Mouse (Mus musculus): ENCODE results near the gene Spata21. TPM values are rescaled to one million over a fixed set of nuclear protein-coding genes. Genes with fewer than 3 reads are reported as not detected.
A peak's percentile ranks its signal among the peaks of the same experiment; 100 is the strongest.

Gene Spata21
- polyA plus RNA-seq, 1 experiment from 2014 or later, result 0.14 TPM

- peak within 1 kb of the TSS; percentile 97 for H3K4me3 ChIP-seq
- H3K4me2 ChIP-seq (replicated peaks), result peak within 1 kb of the TSS; percentile 98
- WGBS, result under 1% methylated on average over 67 of the region's 67 CpGs
- H3K9ac ChIP-seq, result peak within 1 kb of the TSS; percentile 94
- peaks cover 15% of the 10 kb centered on the region for H3K36me3 ChIP-seq
- no peaks in the 10 kb centered on the region for H3K9me3 ChIP-seq
- H3K27me3 ChIP-seq, result no peaks in the 10 kb centered on the region
- ATAC-seq (ENCODE audit: insufficient number of reproducible peaks, insufficient read depth, low FRiP score, low TSS enrichment), result peak; percentile 87
- peak within 1 kb of the TSS; percentile 48; the same call in 1 of the 2 replicates for H3K27ac ChIP-seq
- peaks cover 11% of the 10 kb centered on the region for H3K4me1 ChIP-seq
Measured at GRCm38 (mm10) chr4:141077681-141078509, 10.2 kb upstream of the Spata21 start, which contains the start of gene Necap2. TSS of gene Necap2 (minus strand) at chr4:141078357.

- WGBS, result 74% methylated on average over 18 of the region's 18 CpGs
- ATAC-seq (ENCODE audit: insufficient number of reproducible peaks, insufficient read depth, low FRiP score, low TSS enrichment), result 0 out of 2 replicates have a peak, but pooled peaks have one; percentile 4
- H3K9me3 ChIP-seq, result no peaks in the 10 kb centered on the region
- H3K36me3 ChIP-seq, result peaks cover 7% of the 10 kb centered on the region
- peaks cover 11% of the 10 kb centered on the region for H3K4me1 ChIP-seq
- no peak overlapping the region for H3K9ac ChIP-seq
- H3K27me3 ChIP-seq, result no peaks in the 10 kb centered on the region
- no peak overlapping the region for H3K27ac ChIP-seq
- peak overlapping the region; percentile 97; the same call in 1 of the 2 replicates for H3K4me3 ChIP-seq
- H3K4me2 ChIP-seq (replicated peaks), result no peak overlapping the region
Measured at GRCm38 (mm10) chr4:141078510-141079137, 9.5 kb upstream of the Spata21 start.

DNA sequence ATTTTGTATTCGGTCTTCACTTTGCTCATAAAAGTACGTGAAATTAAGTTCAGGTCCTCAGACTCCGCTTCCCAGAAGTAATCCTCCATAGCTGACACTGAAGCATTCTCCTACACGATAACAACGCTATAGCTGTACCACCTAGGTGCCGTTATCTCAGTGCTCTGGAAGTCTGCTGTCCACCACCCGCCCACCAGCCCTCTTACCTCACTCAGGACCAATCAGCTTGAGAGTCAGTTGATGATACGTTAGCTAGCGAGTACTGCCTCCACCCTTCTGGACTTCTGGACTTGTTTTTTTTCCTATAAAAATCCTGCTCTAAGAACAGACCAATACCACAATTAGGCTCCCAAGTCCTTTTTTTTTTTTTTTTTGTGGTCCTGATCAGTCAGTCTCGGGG is 1.3 kb upstream of the Spata21 start:
- no peak overlapping the region for H3K4me3 ChIP-seq
- H3K9ac ChIP-seq, result no peak overlapping the region
- no peaks in the 10 kb centered on the region for H3K4me1 ChIP-seq
- WGBS, result 77% methylated on average over 10 of the region's 10 CpGs
- no peaks in the 10 kb centered on the region for H3K36me3 ChIP-seq
- H3K27me3 ChIP-seq, result no peaks in the 10 kb centered on the region
- H3K4me2 ChIP-seq (replicated peaks), result no peak overlapping the region
- ATAC-seq (ENCODE audit: insufficient number of reproducible peaks, insufficient read depth, low FRiP score, low TSS enrichment), result no peak
- no peaks in the 10 kb centered on the region for H3K9me3 ChIP-seq
- H3K27ac ChIP-seq, result no peak overlapping the region

- Histone ChIP-seq H3K4me1 (no peaks in the 10 kb centered on the region), H3K27me3 (no peaks in the 10 kb centered on the region), H3K9me3 (no peaks in the 10 kb centered on the region), H3K4me2 (replicated peaks) (no peak overlapping the region), H3K9ac (no peak overlapping the region), H3K27ac (no peak overlapping the region), H3K36me3 (no peaks in the 10 kb centered on the region), H3K4me3 (no peak overlapping the region)
- ATAC-seq (ENCODE audit: insufficient number of reproducible peaks, insufficient read depth, low FRiP score, low TSS enrichment), result no peak
- 65% methylated on average over 9 of the region's 9 CpGs for WGBS
Measured at GRCm38 (mm10) chr4:141088714-141089113, 581 bp downstream of the Spata21 start.

GRCm38 (mm10) chr4:141095016-141095415 is 6.9 kb downstream of the Spata21 start:
- Histone ChIP-seq H3K4me2 (replicated peaks) (no peak overlapping the region), H3K4me3 (no peak overlapping the region), H3K4me1 (no peaks in the 10 kb centered on the region), H3K36me3 (no peaks in the 10 kb centered on the region), H3K9ac (no peak overlapping the region), H3K27ac (no peak overlapping the region), H3K27me3 (no peaks in the 10 kb centered on the region), H3K9me3 (no peaks in the 10 kb centered on the region)
- no peak for ATAC-seq (ENCODE audit: insufficient number of reproducible peaks, insufficient read depth, low FRiP score, low TSS enrichment)
- 81% methylated on average over 10 of the region's 10 CpGs for WGBS

DNA sequence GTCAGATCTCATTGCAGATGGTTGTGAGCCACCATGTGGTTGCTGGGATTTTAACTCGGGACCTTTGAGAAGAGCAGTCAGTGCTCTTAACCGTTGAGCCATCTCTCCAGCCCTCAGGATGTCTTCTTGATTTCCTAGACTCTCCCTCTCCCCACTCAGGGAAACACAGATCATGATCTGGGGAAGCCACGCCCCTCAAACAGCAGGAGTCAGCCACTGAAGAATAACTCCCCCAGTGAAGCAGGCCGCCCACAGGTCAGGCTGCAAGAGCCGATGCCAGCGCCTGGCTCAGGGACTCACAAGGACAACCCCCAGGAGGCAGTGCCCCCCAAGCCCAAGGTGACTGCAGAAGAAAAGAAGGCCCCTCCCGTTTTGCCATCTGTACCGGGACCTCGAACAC is 8.6 kb downstream of the Spata21 start:
- Histone ChIP-seq H3K9ac (no peak overlapping the region), H3K36me3 (no peaks in the 10 kb centered on the region), H3K27me3 (no peaks in the 10 kb centered on the region), H3K4me2 (replicated peaks) (0 out of 2 replicates have a peak overlapping the region, but pooled peaks have one; percentile 11), H3K4me1 (no peaks in the 10 kb centered on the region), H3K27ac (no peak overlapping the region), H3K4me3 (no peak overlapping the region), H3K9me3 (no peaks in the 10 kb centered on the region)
- ATAC-seq (ENCODE audit: insufficient number of reproducible peaks, insufficient read depth, low FRiP score, low TSS enrichment), result no peak
- 15% methylated on average over 9 of the region's 9 CpGs for WGBS

DNA sequence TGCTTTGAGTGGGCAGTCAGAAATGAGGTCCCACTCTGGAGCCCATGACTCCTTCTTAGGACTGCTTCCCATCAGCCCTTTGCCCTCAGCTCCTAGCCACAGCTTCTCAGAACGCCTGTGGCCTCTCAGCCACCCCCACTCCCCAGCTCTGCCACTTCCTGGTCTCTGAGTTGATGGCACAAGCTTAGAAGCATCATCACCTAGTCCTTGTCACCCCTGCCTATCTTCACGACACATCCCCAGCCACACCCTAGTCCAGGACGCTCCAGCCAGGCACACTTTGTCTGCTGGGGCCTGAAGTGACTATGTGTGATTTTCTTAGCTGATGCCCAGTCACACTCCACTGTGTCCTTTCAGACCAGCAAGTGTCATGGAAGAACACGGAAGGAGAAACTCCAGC is 10.8 kb downstream of the Spata21 start:
- no peaks in the 10 kb centered on the region for H3K36me3 ChIP-seq
- no peaks in the 10 kb centered on the region for H3K4me1 ChIP-seq
- no peak overlapping the region for H3K4me3 ChIP-seq
- H3K9me3 ChIP-seq, result no peaks in the 10 kb centered on the region
- no peak overlapping the region for H3K27ac ChIP-seq
- H3K27me3 ChIP-seq, result no peaks in the 10 kb centered on the region
- WGBS, result 82% methylated on average over 4 of the region's 4 CpGs
- no peak overlapping the region for H3K9ac ChIP-seq
- no peak overlapping the region for H3K4me2 ChIP-seq (replicated peaks)
- ATAC-seq (ENCODE audit: insufficient number of reproducible peaks, insufficient read depth, low FRiP score, low TSS enrichment), result no peak

DNA sequence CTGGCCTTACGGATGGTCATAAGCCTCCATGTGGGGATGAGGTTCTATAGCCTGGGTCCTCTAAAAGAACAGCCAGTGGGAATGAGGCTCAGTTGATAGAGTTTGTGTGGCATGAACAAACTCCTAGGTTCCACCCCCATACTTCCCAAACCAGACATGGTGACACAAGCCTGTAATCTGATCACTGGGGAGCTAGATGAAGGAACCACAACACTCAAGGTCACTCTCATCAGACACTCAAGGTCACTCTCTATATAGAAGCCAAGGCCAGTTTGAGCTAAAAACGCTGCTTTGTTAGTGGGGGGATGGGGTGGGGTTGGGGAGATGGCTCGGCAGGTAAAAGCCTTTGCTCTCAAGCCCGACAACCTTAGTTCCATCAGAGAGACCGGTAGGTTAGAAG is 11.8 kb downstream of the Spata21 start:
- Histone ChIP-seq H3K27ac (no peak overlapping the region), H3K4me3 (no peak overlapping the region), H3K9ac (no peak overlapping the region), H3K9me3 (no peaks in the 10 kb centered on the region), H3K36me3 (no peaks in the 10 kb centered on the region), H3K4me2 (replicated peaks) (no peak overlapping the region), H3K4me1 (no peaks in the 10 kb centered on the region), H3K27me3 (no peaks in the 10 kb centered on the region)
- 80% methylated on average over 5 of the region's 5 CpGs for WGBS
- ATAC-seq (ENCODE audit: insufficient number of reproducible peaks, insufficient read depth, low FRiP score, low TSS enrichment), result no peak

DNA sequence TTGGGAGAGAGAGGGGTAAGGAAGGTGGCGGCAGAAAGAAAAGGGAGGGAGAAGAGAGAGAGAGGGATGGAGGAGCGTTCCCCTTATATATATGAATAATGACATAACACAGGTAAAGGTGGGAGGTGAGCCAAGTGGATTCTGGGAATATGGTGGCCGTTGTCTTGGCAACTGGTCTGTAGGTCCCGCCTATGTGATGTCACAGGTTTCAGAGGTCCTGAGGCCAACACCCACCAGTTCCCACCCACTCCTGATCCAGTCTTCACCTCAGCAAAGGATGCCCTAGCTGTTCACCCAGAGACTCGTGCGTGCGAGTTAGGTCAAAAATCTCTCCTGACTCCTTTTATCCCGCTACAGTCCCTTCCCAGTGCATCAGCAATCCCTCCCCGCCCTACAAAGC is 13.2 kb downstream of the Spata21 start:
- WGBS, result 88% methylated on average over 9 of the region's 9 CpGs
- H3K4me3 ChIP-seq, result no peak overlapping the region
- no peak overlapping the region for H3K4me2 ChIP-seq (replicated peaks)
- H3K27me3 ChIP-seq, result no peaks in the 10 kb centered on the region
- no peaks in the 10 kb centered on the region for H3K36me3 ChIP-seq
- H3K9ac ChIP-seq, result no peak overlapping the region
- H3K4me1 ChIP-seq, result no peaks in the 10 kb centered on the region
- H3K9me3 ChIP-seq, result no peaks in the 10 kb centered on the region
- ATAC-seq (ENCODE audit: insufficient number of reproducible peaks, insufficient read depth, low FRiP score, low TSS enrichment), result no peak
- H3K27ac ChIP-seq, result no peak overlapping the region

DNA sequence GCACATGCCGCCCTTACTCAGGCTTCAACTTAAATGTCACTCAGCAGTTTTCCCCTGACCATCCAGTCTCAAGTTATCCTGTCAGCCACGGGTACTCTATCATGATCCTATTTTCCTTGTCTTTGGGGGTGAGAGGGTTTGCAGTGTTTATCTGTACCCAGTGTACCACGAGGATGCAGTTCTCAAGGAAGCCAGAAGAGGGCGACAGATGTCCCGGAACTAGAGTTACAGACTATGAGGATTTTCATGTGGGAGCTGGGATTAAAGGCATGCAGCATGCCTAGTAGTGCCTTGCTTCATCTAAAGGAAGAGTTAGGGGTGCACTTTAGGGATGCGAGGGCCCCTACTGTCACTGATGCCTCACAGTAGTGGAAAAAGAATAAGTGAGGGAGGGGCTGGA is 13.7 kb downstream of the Spata21 start:
- Histone ChIP-seq H3K4me1 (no peaks in the 10 kb centered on the region), H3K9me3 (no peaks in the 10 kb centered on the region), H3K9ac (no peak overlapping the region), H3K4me3 (no peak overlapping the region), H3K36me3 (no peaks in the 10 kb centered on the region), H3K27me3 (no peaks in the 10 kb centered on the region), H3K27ac (no peak overlapping the region), H3K4me2 (replicated peaks) (no peak overlapping the region)
- WGBS, result 66% methylated on average over 6 of the region's 6 CpGs
- ATAC-seq (ENCODE audit: insufficient number of reproducible peaks, insufficient read depth, low FRiP score, low TSS enrichment), result no peak

- Histone ChIP-seq H3K27me3 (no peaks in the 10 kb centered on the region), H3K4me2 (replicated peaks) (no peak overlapping the region), H3K27ac (no peak overlapping the region), H3K9ac (no peak overlapping the region), H3K9me3 (no peaks in the 10 kb centered on the region), H3K4me3 (no peak overlapping the region), H3K36me3 (peaks cover 17% of the 10 kb centered on the region), H3K4me1 (no peaks in the 10 kb centered on the region)
- WGBS, result 82% methylated on average over 16 of the region's 16 CpGs
- no peak for ATAC-seq (ENCODE audit: insufficient number of reproducible peaks, insufficient read depth, low FRiP score, low TSS enrichment)
Measured at GRCm38 (mm10) chr4:141106526-141107183, 18.5 kb downstream of the Spata21 start.
